21 mouse cellular contexts compared by ENCODE assay signal in the genomic region with DNA sequence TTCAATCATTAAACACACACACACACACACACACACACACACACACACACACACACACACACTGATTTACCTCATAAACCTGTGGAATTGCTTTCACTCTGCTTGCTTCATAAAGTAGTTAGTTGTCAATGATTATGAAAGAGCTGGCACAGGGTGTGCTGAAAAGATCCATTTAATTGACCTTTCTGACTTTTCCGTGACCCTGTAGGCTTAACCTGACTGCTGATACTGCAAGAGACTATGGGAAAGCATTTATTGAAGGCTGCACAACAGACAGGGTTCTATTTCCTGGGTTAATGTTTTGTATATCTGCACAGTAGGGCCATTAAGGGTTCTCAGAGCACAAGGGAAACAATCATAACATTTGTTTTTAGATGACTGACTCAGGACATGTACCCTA.
DNase-seq lines count a peak whose midpoint lies in the region; ATAC-seq and TF ChIP-seq lines count a peak whose summit lies in the region.
"Had no signal": no experiment of that assay in that cellular context is flagged by ENCODE, and none has a peak within 500 bp of the region (broad histone marks: within the 10 kb centered on the region; RNA-seq: fewer than 3 reads in every experiment).

No protein-coding gene starts in this region.

- no peak for ATAC-seq in neural tube, embryonic 13.5 days (ENCODE audit: low read depth)
- ATAC-seq: inflammation-experienced regulatory T-cells, adult 6 months had no signal

- H3K9ac ChIP-seq in neural tube, embryonic 13.5 days: no peak overlapping the region
- H3K9ac ChIP-seq: embryonic facial prominence, embryonic 12.5 days; hindbrain, embryonic 12.5 days; liver, embryonic 14.5 days; neural tube, embryonic 12.5 days had no signal

- no peaks in the 10 kb centered on the region for H3K4me1 ChIP-seq in neural tube, embryonic 13.5 days (replicated peaks)
- H3K4me1 ChIP-seq: embryonic facial prominence, embryonic 12.5 days; hindbrain, embryonic 12.5 days; neural tube, embryonic 12.5 days had no signal

- H3K4me2 ChIP-seq in neural tube, embryonic 13.5 days: no peak overlapping the region
- H3K4me2 ChIP-seq: embryonic facial prominence, embryonic 12.5 days; hindbrain, embryonic 12.5 days; neural tube, embryonic 12.5 days had no signal

- H3K27me3 ChIP-seq in neural tube, embryonic 13.5 days: no peaks in the 10 kb centered on the region
- H3K27me3 ChIP-seq: CH12.LX; embryonic facial prominence, embryonic 12.5 days; hindbrain, embryonic 12.5 days; neural tube, embryonic 12.5 days had no signal

- no peak for DNase-seq in gastrocnemius, adult 2 months
- no peak for DNase-seq in gastrocnemius, postnatal 4 days (ENCODE audit: low spot score in 2 of 2)
- DNase-seq in neural tube, embryonic 10.5 days (ENCODE audit: extremely low spot score, low spot score): no peak
- peak; percentile 22 for DNase-seq in kidney, postnatal 10 days
- no peak for DNase-seq in left cerebral cortex, adult 18-20 months (ENCODE audit: low spot score in 2 of 2)
- no peak for DNase-seq in right cerebral cortex, postnatal 36 days (ENCODE audit: low spot score in 2 of 2)
- no peak for DNase-seq in urinary bladder, adult 2 months (ENCODE audit: low spot score)
- DNase-seq: adrenal gland, adult 2 months; cerebellum, adult 18-20 months; gastrocnemius, postnatal 10 days; lung, postnatal 14 days; right cerebral cortex, postnatal 25 days; thymus, postnatal 14 days had no signal

- H3K36me3 ChIP-seq in neural tube, embryonic 13.5 days: no peaks in the 10 kb centered on the region
- H3K36me3 ChIP-seq: embryonic facial prominence, embryonic 12.5 days; hindbrain, embryonic 12.5 days; neural tube, embryonic 12.5 days had no signal

- intact Hi-C loops in gastrocnemius, adult 2 months (cut with DNase I): no loop called here

- no peak for TF ChIP-seq CTCF in gastrocnemius, adult 2 months (IDR thresholded peaks at IDR 0.05)

- H3K4me3 ChIP-seq in gastrocnemius, adult 2 months: no peak overlapping the region
- H3K4me3 ChIP-seq in neural tube, embryonic 13.5 days: no peak overlapping the region
- H3K4me3 ChIP-seq: embryonic facial prominence, embryonic 12.5 days; hindbrain, embryonic 12.5 days; neural tube, embryonic 12.5 days had no signal

- H3K27ac ChIP-seq in gastrocnemius, adult 2 months: peak overlapping the region; percentile 50; the same call in 1 of the 2 replicates
- H3K27ac ChIP-seq in neural tube, embryonic 13.5 days (replicated peaks): 0 out of 2 replicates have a peak overlapping the region, but pooled peaks have one; percentile 6
- H3K27ac ChIP-seq: embryonic facial prominence, embryonic 12.5 days; hindbrain, embryonic 12.5 days; liver, embryonic 14.5 days; neural tube, embryonic 12.5 days; stomach, postnatal 0 days had no signal

- no peaks in the 10 kb centered on the region for H3K9me3 ChIP-seq in neural tube, embryonic 13.5 days
- H3K9me3 ChIP-seq: embryonic facial prominence, embryonic 12.5 days; hindbrain, embryonic 12.5 days; neural tube, embryonic 12.5 days had no signal

- WGBS in neural tube, embryonic 13.5 days: 38% methylated on average over 1 of the region's 1 CpGs
